Mouse (Mus musculus): ENCODE results near the gene Spata20. TPM values are rescaled to one million over a fixed set of nuclear protein-coding genes. Genes with fewer than 3 reads are reported as not detected.

Gene Spata20
- polyA plus RNA-seq, 1 experiment from 2014 or later, result 0.43 TPM

DNA sequence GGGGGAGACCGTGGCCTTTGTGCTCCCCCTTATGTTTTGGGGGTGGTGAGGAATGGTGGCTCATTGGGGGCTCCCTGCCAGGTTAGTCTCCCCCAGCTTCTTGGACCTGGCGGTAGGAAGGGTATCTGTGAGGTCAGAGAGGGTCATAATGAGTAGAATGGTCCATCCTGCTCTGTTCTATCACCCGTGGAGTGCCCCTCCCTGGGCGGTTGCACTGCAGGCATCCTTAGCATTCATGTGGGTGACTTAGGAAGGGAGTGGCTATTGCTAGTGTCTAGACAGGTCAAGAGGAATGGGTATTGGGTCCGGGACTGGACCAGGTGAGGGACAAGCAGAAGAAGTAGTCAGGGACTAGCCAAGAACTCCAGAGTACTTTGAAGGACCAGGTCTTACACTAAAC, 756 bp downstream of the Spata20 start:
- no peaks in the 10 kb centered on the region for H3K27me3 ChIP-seq (replicated peaks; ENCODE audit: control insufficient read depth, insufficient read depth, low read length)
- no peak for ATAC-seq
- WGBS, result 80% methylated on average over 5 of the region's 5 CpGs
- H3K36me3 ChIP-seq (ENCODE audit: control insufficient read depth, insufficient read depth, low read length), result no peaks in the 10 kb centered on the region
- no peak for DNase-seq (ENCODE audit: low spot score)
- H3K4me3 ChIP-seq (ENCODE audit: low read depth, low read length), result no peak overlapping the region
- H3K4me2 ChIP-seq (ENCODE audit: low read length), result no peak overlapping the region
- H3K9ac ChIP-seq (ENCODE audit: low read length), result no peak overlapping the region
- no peaks in the 10 kb centered on the region for H3K9me3 ChIP-seq (replicated peaks; ENCODE audit: control insufficient read depth, low read length)
- H3K27ac ChIP-seq (ENCODE audit: low read depth, low read length), result no peak overlapping the region
- peaks cover 2% of the 10 kb centered on the region; the same call in 1 of the 2 replicates for H3K4me1 ChIP-seq (ENCODE audit: control insufficient read depth, insufficient read depth, low read length)

DNA sequence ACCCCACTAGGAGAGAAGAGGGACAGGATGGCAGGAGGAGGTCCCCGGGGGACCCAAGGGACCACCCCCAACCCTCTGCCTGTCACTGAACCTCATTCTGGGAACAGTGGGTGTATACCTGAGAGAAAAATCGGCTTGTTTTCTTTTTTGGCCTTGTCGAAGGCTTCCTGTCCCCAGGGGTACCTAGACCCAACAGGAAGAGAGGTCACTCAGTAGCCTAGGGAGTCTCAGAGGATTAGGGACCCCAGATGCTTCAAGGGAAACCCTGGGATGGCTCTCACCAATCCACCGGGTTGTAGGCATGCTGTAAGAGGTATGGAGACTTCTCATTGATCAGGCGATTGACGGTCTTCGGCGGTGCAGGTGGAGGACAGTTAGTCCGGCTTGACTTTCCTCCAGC, 1.3 kb downstream of the Spata20 start:
- Histone ChIP-seq H3K27me3 (replicated peaks; ENCODE audit: control insufficient read depth, insufficient read depth, low read length) (no peaks in the 10 kb centered on the region), H3K36me3 (ENCODE audit: control insufficient read depth, insufficient read depth, low read length) (no peaks in the 10 kb centered on the region), H3K27ac (ENCODE audit: low read depth, low read length) (no peak overlapping the region), H3K4me3 (ENCODE audit: low read depth, low read length) (no peak overlapping the region), H3K4me2 (ENCODE audit: low read length) (no peak overlapping the region), H3K4me1 (ENCODE audit: control insufficient read depth, insufficient read depth, low read length) (peaks cover under 1% of the 10 kb centered on the region; the same call in 1 of the 2 replicates), H3K9ac (ENCODE audit: low read length) (no peak overlapping the region), H3K9me3 (replicated peaks; ENCODE audit: control insufficient read depth, low read length) (no peaks in the 10 kb centered on the region)
- DNase-seq (ENCODE audit: low spot score) (no peak), ATAC-seq (no peak)
- WGBS, result 91% methylated on average over 9 of the region's 9 CpGs

DNA sequence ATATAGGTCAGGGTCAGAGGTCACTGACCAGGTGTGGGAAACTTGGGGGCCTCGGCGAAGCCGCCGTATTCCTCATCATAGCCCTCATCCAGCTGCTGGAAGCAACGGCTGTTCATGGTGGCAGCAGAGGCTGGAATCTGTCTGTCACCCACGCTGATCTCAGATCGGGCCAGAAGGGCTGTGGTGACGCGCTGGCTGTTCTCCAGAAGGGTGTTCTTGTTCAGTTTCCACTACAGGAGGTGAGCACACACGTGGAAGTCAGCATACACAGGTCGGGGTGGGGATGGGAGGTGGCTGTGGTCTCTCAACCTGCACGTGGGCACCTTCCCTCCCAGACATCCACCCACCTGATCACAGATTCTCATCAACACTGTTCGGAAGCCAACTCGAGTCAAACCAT, 2.1 kb downstream of the Spata20 start:
- Histone ChIP-seq H3K4me2 (ENCODE audit: low read length) (no peak overlapping the region), H3K36me3 (ENCODE audit: control insufficient read depth, insufficient read depth, low read length) (no peaks in the 10 kb centered on the region), H3K4me3 (ENCODE audit: low read depth, low read length) (no peak overlapping the region), H3K9me3 (replicated peaks; ENCODE audit: control insufficient read depth, low read length) (no peaks in the 10 kb centered on the region), H3K27ac (ENCODE audit: low read depth, low read length) (no peak overlapping the region), H3K4me1 (ENCODE audit: control insufficient read depth, insufficient read depth, low read length) (no peaks in the 10 kb centered on the region), H3K27me3 (replicated peaks; ENCODE audit: control insufficient read depth, insufficient read depth, low read length) (no peaks in the 10 kb centered on the region), H3K9ac (ENCODE audit: low read length) (no peak overlapping the region)
- no peak for DNase-seq (ENCODE audit: low spot score)
- ATAC-seq, result no peak
- WGBS, result 87% methylated on average over 14 of the region's 14 CpGs

DNA sequence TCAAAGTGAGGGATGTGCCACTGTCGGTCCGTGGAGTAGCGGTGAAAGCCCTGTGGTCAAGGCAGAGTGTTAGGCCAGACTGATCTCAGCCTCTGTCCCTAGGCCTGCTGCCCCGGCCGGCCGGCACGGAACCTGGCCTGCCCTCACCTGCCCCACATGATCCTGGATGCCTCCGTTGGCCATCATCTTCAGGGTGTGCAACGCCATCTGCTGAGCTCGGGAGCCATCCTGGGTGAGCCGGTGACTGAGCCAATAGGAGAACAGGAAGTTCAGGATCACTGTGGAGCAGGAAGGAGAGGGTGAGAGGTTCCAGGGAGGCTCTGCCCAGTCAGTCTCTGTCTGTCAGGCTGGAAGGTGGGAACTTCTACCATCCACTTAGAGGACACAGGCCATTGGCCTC, 2.5 kb downstream of the Spata20 start:
- Histone ChIP-seq H3K4me2 (ENCODE audit: low read length) (no peak overlapping the region), H3K27ac (ENCODE audit: low read depth, low read length) (no peak overlapping the region), H3K4me1 (ENCODE audit: control insufficient read depth, insufficient read depth, low read length) (no peaks in the 10 kb centered on the region), H3K9ac (ENCODE audit: low read length) (no peak overlapping the region), H3K36me3 (ENCODE audit: control insufficient read depth, insufficient read depth, low read length) (no peaks in the 10 kb centered on the region), H3K9me3 (replicated peaks; ENCODE audit: control insufficient read depth, low read length) (no peaks in the 10 kb centered on the region), H3K4me3 (ENCODE audit: low read depth, low read length) (no peak overlapping the region), H3K27me3 (replicated peaks; ENCODE audit: control insufficient read depth, insufficient read depth, low read length) (no peaks in the 10 kb centered on the region)
- 82% methylated on average over 11 of the region's 11 CpGs for WGBS
- ATAC-seq, result no peak
- no peak for DNase-seq (ENCODE audit: low spot score)

DNA sequence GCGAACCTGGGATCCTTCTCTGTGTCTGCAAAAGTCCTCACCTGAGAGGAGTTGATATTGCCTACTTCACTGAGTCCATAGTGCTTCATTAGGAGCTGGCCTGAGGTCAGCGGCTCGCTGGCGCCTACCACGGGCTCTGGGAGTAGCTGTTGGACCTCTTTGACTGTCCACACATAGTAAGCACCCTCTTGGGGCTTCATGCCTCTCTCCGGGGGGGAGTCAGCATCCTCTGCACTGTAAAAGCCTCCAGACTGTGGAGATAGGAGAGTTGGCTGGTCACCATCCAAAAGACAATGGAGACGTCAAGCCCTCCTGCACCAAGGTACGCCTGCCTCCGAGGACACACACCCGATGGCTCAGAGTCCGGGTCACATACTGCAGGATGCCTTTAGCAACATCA, 3.2 kb downstream of the Spata20 start:
- Histone ChIP-seq H3K9me3 (replicated peaks; ENCODE audit: control insufficient read depth, low read length) (no peaks in the 10 kb centered on the region), H3K4me2 (ENCODE audit: low read length) (no peak overlapping the region), H3K27ac (ENCODE audit: low read depth, low read length) (no peak overlapping the region), H3K36me3 (ENCODE audit: control insufficient read depth, insufficient read depth, low read length) (no peaks in the 10 kb centered on the region), H3K4me3 (ENCODE audit: low read depth, low read length) (no peak overlapping the region), H3K27me3 (replicated peaks; ENCODE audit: control insufficient read depth, insufficient read depth, low read length) (no peaks in the 10 kb centered on the region), H3K9ac (ENCODE audit: low read length) (no peak overlapping the region), H3K4me1 (ENCODE audit: control insufficient read depth, insufficient read depth, low read length) (no peaks in the 10 kb centered on the region)
- DNase-seq (ENCODE audit: low spot score) (no peak), ATAC-seq (no peak)
- WGBS, result 94% methylated on average over 11 of the region's 11 CpGs

DNA sequence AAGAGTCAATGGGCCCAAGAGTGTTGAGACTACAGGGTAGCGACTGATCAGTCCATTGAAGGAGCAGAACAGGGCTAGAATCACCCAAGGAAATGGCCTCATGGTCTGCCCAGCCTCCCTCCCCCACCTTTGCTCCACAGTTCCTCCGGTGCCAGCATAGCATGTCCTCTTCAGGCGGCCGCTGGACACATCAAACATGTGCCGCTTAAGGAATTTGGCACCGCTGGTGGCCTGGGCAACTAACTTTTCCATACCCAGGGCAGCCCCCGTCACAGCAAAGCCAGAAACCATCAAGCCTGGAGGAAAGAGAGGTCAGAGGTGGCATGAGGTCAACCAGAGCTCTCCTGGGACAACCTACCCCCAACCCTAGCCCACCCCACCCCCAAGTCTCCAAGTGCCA, 4.0 kb downstream of the Spata20 start:
- no peak for ATAC-seq
- Histone ChIP-seq H3K4me2 (ENCODE audit: low read length) (no peak overlapping the region), H3K36me3 (ENCODE audit: control insufficient read depth, insufficient read depth, low read length) (no peaks in the 10 kb centered on the region), H3K27ac (ENCODE audit: low read depth, low read length) (no peak overlapping the region), H3K4me1 (ENCODE audit: control insufficient read depth, insufficient read depth, low read length) (no peaks in the 10 kb centered on the region), H3K9me3 (replicated peaks; ENCODE audit: control insufficient read depth, low read length) (no peaks in the 10 kb centered on the region), H3K27me3 (replicated peaks; ENCODE audit: control insufficient read depth, insufficient read depth, low read length) (0 out of 2 replicates have a peak, but pooled peaks cover 3% of the 10 kb centered on the region), H3K9ac (ENCODE audit: low read length) (no peak overlapping the region), H3K4me3 (ENCODE audit: low read depth, low read length) (no peak overlapping the region)
- WGBS, result 93% methylated on average over 7 of the region's 7 CpGs
- no peak for DNase-seq (ENCODE audit: low spot score)

DNA sequence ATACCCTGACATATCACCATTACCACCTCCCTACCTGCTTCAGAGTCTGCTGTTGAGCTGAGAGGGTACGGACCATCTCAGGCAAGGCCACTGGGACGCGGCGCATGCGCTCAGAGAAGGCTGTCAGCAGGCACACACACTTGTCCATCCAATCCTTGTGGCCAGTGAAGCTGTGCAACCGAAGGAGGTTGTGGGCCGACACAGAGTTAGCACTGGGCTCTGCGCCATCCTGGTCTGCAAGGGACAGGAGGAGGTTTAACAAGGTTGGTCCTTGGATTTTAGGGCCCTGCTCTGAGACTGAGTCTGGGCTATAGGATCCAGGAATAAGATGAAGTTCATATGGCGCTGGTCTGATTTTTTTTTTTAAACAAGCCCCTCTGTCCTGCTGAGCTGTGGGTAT, 5.6 kb downstream of the Spata20 start:
- Histone ChIP-seq H3K4me1 (ENCODE audit: control insufficient read depth, insufficient read depth, low read length) (peaks cover under 1% of the 10 kb centered on the region), H3K4me2 (ENCODE audit: low read length) (no peak overlapping the region), H3K36me3 (ENCODE audit: control insufficient read depth, insufficient read depth, low read length) (no peaks in the 10 kb centered on the region), H3K27ac (ENCODE audit: low read depth, low read length) (no peak overlapping the region), H3K9ac (ENCODE audit: low read length) (no peak overlapping the region), H3K4me3 (ENCODE audit: low read depth, low read length) (no peak overlapping the region), H3K9me3 (replicated peaks; ENCODE audit: control insufficient read depth, low read length) (no peaks in the 10 kb centered on the region), H3K27me3 (replicated peaks; ENCODE audit: control insufficient read depth, insufficient read depth, low read length) (0 out of 2 replicates have a peak, but pooled peaks cover 5% of the 10 kb centered on the region)
- ATAC-seq (no peak), DNase-seq (ENCODE audit: low spot score) (no peak)
- 88% methylated on average over 9 of the region's 9 CpGs for WGBS

DNA sequence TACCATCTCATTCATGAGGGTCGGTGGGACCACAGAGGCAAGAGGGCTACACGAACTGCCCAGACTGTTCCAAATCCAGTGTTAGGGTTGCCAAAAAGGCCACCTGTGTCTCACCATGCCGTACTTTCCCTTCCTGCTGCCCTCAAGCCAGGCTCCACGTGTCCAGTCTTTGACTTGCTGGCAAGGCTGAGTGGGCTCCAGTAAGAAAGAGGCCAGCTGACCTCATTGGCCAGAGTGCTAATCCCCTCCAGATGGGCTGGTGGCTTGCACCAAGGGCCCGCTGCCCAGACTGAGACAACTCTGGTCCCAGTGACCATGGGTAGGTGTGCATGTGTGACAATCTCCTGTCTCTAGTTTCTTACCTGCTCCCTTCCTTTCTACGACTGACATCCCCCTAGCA, 8.3 kb downstream of the Spata20 start:
- no peak overlapping the region for H3K9ac ChIP-seq (ENCODE audit: low read length)
- DNase-seq (ENCODE audit: low spot score) (no peak), ATAC-seq (no peak)
- H3K9me3 ChIP-seq (replicated peaks; ENCODE audit: control insufficient read depth, low read length), result no peaks in the 10 kb centered on the region
- 69% methylated on average over 6 of the region's 6 CpGs for whole genome bisulfite sequencing
- peaks cover 11% of the 10 kb centered on the region for H3K4me1 ChIP-seq (ENCODE audit: control insufficient read depth, insufficient read depth, low read length)
- H3K27ac ChIP-seq (ENCODE audit: low read depth, low read length), result no peak overlapping the region
- H3K4me2 ChIP-seq (ENCODE audit: low read length), result no peak overlapping the region
- H3K27me3 ChIP-seq (replicated peaks; ENCODE audit: control insufficient read depth, insufficient read depth, low read length), result peaks cover 15% of the 10 kb centered on the region; the same call in 1 of the 2 replicates
- H3K36me3 ChIP-seq (ENCODE audit: control insufficient read depth, insufficient read depth, low read length), result no peaks in the 10 kb centered on the region
- H3K4me3 ChIP-seq (ENCODE audit: low read depth, low read length), result no peak overlapping the region

DNA sequence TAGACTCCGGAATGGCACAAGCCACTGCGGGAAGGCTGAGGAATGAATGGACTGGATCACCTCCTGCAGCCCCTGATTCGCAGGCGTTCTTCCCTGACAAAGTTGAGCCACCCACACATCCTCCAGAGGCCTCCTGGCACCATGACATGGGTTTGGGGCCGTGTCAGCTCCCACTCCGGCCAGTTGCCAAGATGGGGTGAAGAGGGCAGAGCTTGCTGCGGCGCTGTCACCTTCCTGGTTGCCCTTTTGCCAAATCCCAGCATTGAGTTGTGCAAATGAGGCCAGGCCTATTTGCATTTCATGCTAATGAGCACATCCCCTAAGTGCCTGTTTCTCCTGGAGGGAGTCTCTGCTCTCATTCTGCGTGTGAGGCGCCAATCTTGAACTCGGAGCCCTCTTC, 10.3 kb downstream of the Spata20 start:
- peaks cover 15% of the 10 kb centered on the region; the same call in 1 of the 2 replicates for H3K27me3 ChIP-seq (replicated peaks; ENCODE audit: control insufficient read depth, insufficient read depth, low read length)
- no peak overlapping the region for H3K27ac ChIP-seq (ENCODE audit: low read depth, low read length)
- ATAC-seq (no peak), DNase-seq (ENCODE audit: low spot score) (peak; percentile 61)
- no peaks in the 10 kb centered on the region for H3K36me3 ChIP-seq (ENCODE audit: control insufficient read depth, insufficient read depth, low read length)
- 6% methylated on average over 11 of the region's 11 CpGs for WGBS
- peak overlapping the region; percentile 20; the same call in 1 of the 2 replicates for H3K4me2 ChIP-seq (ENCODE audit: low read length)
- H3K4me3 ChIP-seq (ENCODE audit: low read depth, low read length), result no peak overlapping the region
- peaks cover 25% of the 10 kb centered on the region for H3K4me1 ChIP-seq (ENCODE audit: control insufficient read depth, insufficient read depth, low read length)
- no peak overlapping the region for H3K9ac ChIP-seq (ENCODE audit: low read length)
- H3K9me3 ChIP-seq (replicated peaks; ENCODE audit: control insufficient read depth, low read length), result no peaks in the 10 kb centered on the region

All from forebrain, embryonic 14.5 days (tissue).